Mouse (Mus musculus) lung, embryonic 15.5 days (tissue): ENCODE data around the gene Alk. TPM values are rescaled to one million over a fixed set of nuclear protein-coding genes. Genes with fewer than 3 reads are reported as not detected.

Experiments used
- ATAC-seq: fragments of 200-750 bp; cut with Nextera tagmentation; 2 replicates; pipeline ENCODE4 v1.8.0; 2017; ENCODE audit warnings: moderate number of reproducible peaks, borderline replicate concordance; ENCODE audit not compliant: low FRiP score, low TSS enrichment; ENCODE audit errors: extremely low read depth
- H3K27ac ChIP-seq: fragments of 300-500 bp; sonication (generic); 2 replicates; pipeline ENCODE4 v1.5.1; 2015; ENCODE audit warnings: moderate library complexity, mild to moderate bottlenecking, inconsistent platforms
- H3K27me3 ChIP-seq: fragments of 300-500 bp; sonication (generic); 2 replicates; pipeline ENCODE4 v1.6.1; 2015; ENCODE audit warnings: inconsistent platforms
- H3K36me3 ChIP-seq: fragments of 300-500 bp; sonication (generic); 2 replicates; pipeline ENCODE4 v1.6.1; 2015; ENCODE audit warnings: inconsistent platforms
- H3K4me1 ChIP-seq: fragments of 300-500 bp; sonication (generic); 2 replicates; pipeline ENCODE4 v1.6.1; 2015; ENCODE audit warnings: inconsistent platforms
- H3K4me2 ChIP-seq: fragments of 300-500 bp; sonication (generic); 2 replicates; pipeline ENCODE4 v1.6.1; 2015; ENCODE audit warnings: inconsistent platforms, mild to moderate bottlenecking, moderate library complexity
- H3K4me3 ChIP-seq: fragments of 300-500 bp; sonication (generic); 2 replicates; pipeline ENCODE4 v1.5.1; 2015; ENCODE audit warnings: mild to moderate bottlenecking, inconsistent platforms
- H3K9ac ChIP-seq: fragments of 300-500 bp; sonication (generic); 2 replicates; pipeline ENCODE4 v1.6.1; 2015; ENCODE audit warnings: inconsistent platforms
- H3K9me3 ChIP-seq: fragments of 300-500 bp; sonication (generic); 2 replicates; pipeline ENCODE4 v1.6.1; 2016; ENCODE audit warnings: inconsistent platforms
- WGBS: fragments of 180-500 bp; shearing (Covaris S2); methylation state at CpG from one replicate; pipeline ENCODE4 v1.1.7; 2015; 5-methylcytosine and 5-hydroxymethylcytosine counted together
- polyA plus RNA-seq: library from polyadenylated mRNA; unstranded; fragments of >200 nt; fragmentation: Nextera tagmentation; extraction: Ambion mirVana; gene quantifications from 2 replicates; pipeline ENCODE4 v1.2.1, GENCODE M21; 2015

Gene Alk
- polyA plus RNA-seq, 1 experiment from 2014 or later, result 0.22 TPM

GRCm38 (mm10) chr17:71973704-71974103 is 630.7 kb downstream of the Alk start:
- H3K4me1 ChIP-seq, result no peaks in the 10 kb centered on the region
- H3K27me3 ChIP-seq, result no peaks in the 10 kb centered on the region
- ATAC-seq, result no peak
- no peaks in the 10 kb centered on the region for H3K36me3 ChIP-seq
- H3K9me3 ChIP-seq, result no peaks in the 10 kb centered on the region
- no peak overlapping the region for H3K4me2 ChIP-seq
- H3K9ac ChIP-seq, result no peak overlapping the region
- H3K4me3 ChIP-seq, result no peak overlapping the region
- no peak overlapping the region for H3K27ac ChIP-seq
- WGBS, result 81% methylated on average over 7 of the region's 7 CpGs

GRCm38 (mm10) chr17:71967356-71967755 is 637.1 kb downstream of the Alk start:
- H3K4me3 ChIP-seq, result no peak overlapping the region
- H3K9ac ChIP-seq, result no peak overlapping the region
- no peak overlapping the region for H3K4me2 ChIP-seq
- ATAC-seq, result no peak
- no peaks in the 10 kb centered on the region for H3K36me3 ChIP-seq
- H3K9me3 ChIP-seq, result no peaks in the 10 kb centered on the region
- 69% methylated on average over 12 of the region's 12 CpGs for WGBS
- no peaks in the 10 kb centered on the region for H3K4me1 ChIP-seq
- no peaks in the 10 kb centered on the region for H3K27me3 ChIP-seq
- H3K27ac ChIP-seq, result no peak overlapping the region

- H3K4me2 ChIP-seq, result no peak overlapping the region
- no peaks in the 10 kb centered on the region for H3K4me1 ChIP-seq
- H3K9ac ChIP-seq, result no peak overlapping the region
- H3K9me3 ChIP-seq, result no peaks in the 10 kb centered on the region
- no peak for ATAC-seq
- no peaks in the 10 kb centered on the region for H3K36me3 ChIP-seq
- no peaks in the 10 kb centered on the region for H3K27me3 ChIP-seq
- H3K4me3 ChIP-seq, result no peak overlapping the region
- no peak overlapping the region for H3K27ac ChIP-seq
- WGBS, result 60% methylated on average over 9 of the region's 9 CpGs
Observed at GRCm38 (mm10) chr17:71965733-71966606, 638.5 kb downstream of the Alk start.

GRCm38 (mm10) chr17:71964610-71965009 is 639.8 kb downstream of the Alk start:
- Histone ChIP-seq H3K27ac (no peak overlapping the region), H3K4me3 (no peak overlapping the region), H3K4me1 (no peaks in the 10 kb centered on the region), H3K9ac (no peak overlapping the region), H3K9me3 (no peaks in the 10 kb centered on the region), H3K36me3 (no peaks in the 10 kb centered on the region), H3K4me2 (no peak overlapping the region), H3K27me3 (no peaks in the 10 kb centered on the region)
- WGBS, result 73% methylated on average over 11 of the region's 11 CpGs
- ATAC-seq, result no peak

GRCm38 (mm10) chr17:71962746-71963145 is 641.7 kb downstream of the Alk start:
- no peaks in the 10 kb centered on the region for H3K36me3 ChIP-seq
- H3K27ac ChIP-seq, result no peak overlapping the region
- H3K4me1 ChIP-seq, result no peaks in the 10 kb centered on the region
- H3K4me3 ChIP-seq, result no peak overlapping the region
- H3K9me3 ChIP-seq, result no peaks in the 10 kb centered on the region
- no peaks in the 10 kb centered on the region for H3K27me3 ChIP-seq
- ATAC-seq, result no peak
- WGBS, result 33% methylated on average over 9 of the region's 9 CpGs
- no peak overlapping the region for H3K4me2 ChIP-seq
- H3K9ac ChIP-seq, result no peak overlapping the region

GRCm38 (mm10) chr17:71955011-71955410 is 649.4 kb downstream of the Alk start:
- Histone ChIP-seq H3K4me2 (no peak overlapping the region), H3K4me3 (no peak overlapping the region), H3K4me1 (no peaks in the 10 kb centered on the region), H3K9me3 (no peaks in the 10 kb centered on the region), H3K9ac (no peak overlapping the region), H3K27me3 (no peaks in the 10 kb centered on the region), H3K36me3 (no peaks in the 10 kb centered on the region), H3K27ac (no peak overlapping the region)
- ATAC-seq, result no peak
- WGBS, result 82% methylated on average over 7 of the region's 7 CpGs

- Histone ChIP-seq H3K4me2 (no peak overlapping the region), H3K27me3 (no peaks in the 10 kb centered on the region), H3K36me3 (no peaks in the 10 kb centered on the region), H3K27ac (no peak overlapping the region), H3K9ac (no peak overlapping the region), H3K4me3 (no peak overlapping the region), H3K4me1 (no peaks in the 10 kb centered on the region), H3K9me3 (no peaks in the 10 kb centered on the region)
- WGBS, result 68% methylated on average over 15 of the region's 15 CpGs
- no peak for ATAC-seq
Observed at GRCm38 (mm10) chr17:71954217-71954844, 650.1 kb downstream of the Alk start.

GRCm38 (mm10) chr17:71950968-71951367 is 653.5 kb downstream of the Alk start:
- H3K4me3 ChIP-seq, result no peak overlapping the region
- no peaks in the 10 kb centered on the region for H3K36me3 ChIP-seq
- no peak overlapping the region for H3K27ac ChIP-seq
- no peak for ATAC-seq
- H3K4me1 ChIP-seq, result no peaks in the 10 kb centered on the region
- H3K9ac ChIP-seq, result no peak overlapping the region
- no peaks in the 10 kb centered on the region; the same call in 1 of the 2 replicates for H3K27me3 ChIP-seq
- H3K9me3 ChIP-seq, result no peaks in the 10 kb centered on the region
- WGBS, result 52% methylated on average over 5 of the region's 5 CpGs
- H3K4me2 ChIP-seq, result no peak overlapping the region

GRCm38 (mm10) chr17:71948687-71949086 is 655.7 kb downstream of the Alk start:
- ATAC-seq, result no peak
- H3K27me3 ChIP-seq, result no peaks in the 10 kb centered on the region; the same call in 1 of the 2 replicates
- no peak overlapping the region for H3K27ac ChIP-seq
- no peak overlapping the region for H3K9ac ChIP-seq
- no peak overlapping the region for H3K4me3 ChIP-seq
- H3K36me3 ChIP-seq, result no peaks in the 10 kb centered on the region
- H3K9me3 ChIP-seq, result no peaks in the 10 kb centered on the region
- H3K4me2 ChIP-seq, result no peak overlapping the region
- H3K4me1 ChIP-seq, result no peaks in the 10 kb centered on the region
- WGBS, result 45% methylated on average over 5 of the region's 5 CpGs

GRCm38 (mm10) chr17:71947452-71947851 is 657.0 kb downstream of the Alk start:
- Histone ChIP-seq H3K4me2 (no peak overlapping the region), H3K4me3 (no peak overlapping the region), H3K9ac (no peak overlapping the region), H3K36me3 (no peaks in the 10 kb centered on the region), H3K9me3 (no peaks in the 10 kb centered on the region), H3K27me3 (no peaks in the 10 kb centered on the region; the same call in 1 of the 2 replicates), H3K4me1 (no peaks in the 10 kb centered on the region), H3K27ac (no peak overlapping the region)
- 18% methylated on average over 9 of the region's 9 CpGs for WGBS
- ATAC-seq, result no peak

- Histone ChIP-seq H3K4me3 (no peak overlapping the region), H3K4me2 (no peak overlapping the region), H3K27ac (no peak overlapping the region), H3K36me3 (no peaks in the 10 kb centered on the region), H3K27me3 (no peaks in the 10 kb centered on the region; the same call in 1 of the 2 replicates), H3K4me1 (no peaks in the 10 kb centered on the region), H3K9ac (no peak overlapping the region), H3K9me3 (no peaks in the 10 kb centered on the region)
- WGBS, result 80% methylated on average over 5 of the region's 5 CpGs
- ATAC-seq, result no peak
Observed at GRCm38 (mm10) chr17:71944020-71944419, 660.4 kb downstream of the Alk start.

GRCm38 (mm10) chr17:71942052-71942451 is 662.4 kb downstream of the Alk start:
- Histone ChIP-seq H3K4me1 (no peaks in the 10 kb centered on the region), H3K4me3 (no peak overlapping the region), H3K4me2 (no peak overlapping the region), H3K9me3 (no peaks in the 10 kb centered on the region), H3K27ac (no peak overlapping the region), H3K27me3 (no peaks in the 10 kb centered on the region), H3K36me3 (no peaks in the 10 kb centered on the region), H3K9ac (no peak overlapping the region)
- no peak for ATAC-seq
